In the genomic region with DNA sequence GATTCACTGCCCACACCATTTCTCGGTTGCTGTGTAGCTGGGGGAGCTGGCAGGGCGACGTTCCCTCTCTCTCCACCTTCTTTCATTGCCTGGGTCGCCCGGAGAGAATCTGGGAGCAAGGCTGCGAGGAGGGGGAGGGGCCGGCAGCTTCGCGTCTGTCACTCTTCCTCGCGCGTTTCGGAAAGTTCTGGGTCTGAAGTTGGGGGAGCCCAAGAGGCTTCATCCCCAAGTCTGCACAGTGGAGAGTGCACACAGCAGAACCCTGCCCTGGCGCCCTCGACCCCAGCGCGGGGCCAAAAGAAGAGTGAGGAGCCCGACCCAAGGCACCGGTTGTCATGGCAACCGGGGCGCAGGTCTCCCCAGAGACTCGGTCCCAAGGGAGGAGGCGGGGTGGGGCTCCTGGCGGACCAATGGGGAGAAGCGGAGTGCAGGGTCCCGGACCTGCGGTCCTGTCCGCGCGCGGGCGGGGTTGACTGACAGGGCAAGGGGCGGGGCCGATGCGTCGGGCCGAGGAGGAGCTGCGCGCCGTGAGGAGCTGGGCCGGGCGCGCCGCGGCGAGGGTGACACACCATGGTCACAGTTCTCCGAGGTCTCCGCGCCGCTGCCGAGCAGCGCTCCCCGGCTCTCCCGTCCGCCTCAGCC, we compare ENCODE assay signal across 7 mouse cellular contexts. TPM values are rescaled to one million over a fixed set of nuclear protein-coding genes. Genes with fewer than 3 reads are reported as not detected.
DNase-seq lines count a peak whose midpoint lies in the region; ATAC-seq lines count a peak whose summit lies in the region.

Gene Ptpn13 (plus strand): TSS at position 515 of the 642 bp plus-strand sequence.

- intact Hi-C loops in gastrocnemius, postnatal 36 days (cut with DNase I) = no loop called here
- intact Hi-C loops in left cerebral cortex, postnatal 14 days (cut with DNase I) = no loop called here

- H3K27me3 ChIP-seq in intestine, embryonic 15.5 days (replicated peaks) = no peaks in the 10 kb centered on the region

- peak within 1 kb of the TSS; percentile 84 for H3K4me3 ChIP-seq in intestine, embryonic 15.5 days (replicated peaks)

- peak; percentile 97 for DNase-seq in adrenal gland, adult 8-10 months
- DNase-seq in embryo, embryonic 11 days = peak; percentile 98
- peak; percentile 84 to 92 for DNase-seq in gastrocnemius, postnatal 36 days
- peak; percentile 81 to 82 for DNase-seq in left cerebral cortex, postnatal 14 days (ENCODE audit: low spot score in 2 of 2)
- DNase-seq in mesoderm, embryonic 11.5 days (ENCODE audit: low read depth, low spot score) = peak; percentile 96
- DNase-seq in skeletal muscle tissue, adult 2 months (ENCODE audit: low read depth, low spot score) = peak; percentile 84

- peaks cover 18% of the 10 kb centered on the region for H3K4me1 ChIP-seq in intestine, embryonic 15.5 days (replicated peaks)

- H3K4me2 ChIP-seq in intestine, embryonic 15.5 days (replicated peaks) = peak within 1 kb of the TSS; percentile 95

- no peaks in the 10 kb centered on the region for H3K9me3 ChIP-seq in intestine, embryonic 15.5 days

- WGBS in intestine, embryonic 15.5 days = under 1% methylated on average over 55 of the region's 55 CpGs

- H3K9ac ChIP-seq in intestine, embryonic 15.5 days = peak within 1 kb of the TSS; percentile 73

- ATAC-seq in intestine, embryonic 15.5 days = peak; percentile 97

- no peaks in the 10 kb centered on the region for H3K36me3 ChIP-seq in intestine, embryonic 15.5 days

- H3K27ac ChIP-seq in intestine, embryonic 15.5 days = peak within 1 kb of the TSS; percentile 73

RNA-seq across cellular contexts. Expression of gene Ptpn13, which starts in this region (rescaled TPM):
- 10 to 100 TPM; 25.3 to 65.4 (median 41.0) TPM for total RNA-seq in adrenal gland, adult 8-10 months (2022)
- total RNA-seq in gastrocnemius, postnatal 36 days (2021) = 1 to 10 TPM; 2.3 to 2.4 TPM
- polyA plus RNA-seq in intestine, embryonic 15.5 days (2015; fragmentation: Nextera tagmentation; extraction: Ambion mirVana) = 5.5 TPM in 2 replicates
- 1 to 10 TPM; 8.3 to 9.6 TPM for total RNA-seq in left cerebral cortex, postnatal 14 days (2021)

Comparison
In these comparisons a context has a peak if more than half of its experiments do, and no peak if none do; other contexts are left out.
1. Peak in every context shown above with its lines: DNase-seq, ATAC-seq, H3K4me3 ChIP-seq and H3K27ac ChIP-seq.